Mouse (Mus musculus): ENCODE measurements around the gene Tmsb15b2.
"Not testable (repeated sequence)": the region's sequence is repeated elsewhere in the genome, so short reads cannot be mapped to it uniquely, and the experiment has no call there.

Tmsb15b2 gene

GRCm38 (mm10) chrX:136975397-136975796 lies at the start of gene Tmsb15b2:
Gene Tmsb15b2 (minus strand): TSS chrX:136975497.
- not testable (repeated sequence) for DNase-seq

GRCm38 (mm10) chrX:137019310-137019709 lies 44.0 kb upstream of the Tmsb15b2 start:
- peak; percentile 56 to 80 for DNase-seq

- DNase-seq: no peak
Observed at GRCm38 (mm10) chrX:137017668-137018067, 42.4 kb upstream of the Tmsb15b2 start.

- peak; percentile 49 to 74 for DNase-seq
Observed at GRCm38 (mm10) chrX:137015099-137015709, 39.9 kb upstream of the Tmsb15b2 start.

- no peak for DNase-seq
Observed at GRCm38 (mm10) chrX:136996256-136996655, 21.0 kb upstream of the Tmsb15b2 start.

- peak; percentile 37 to 42 for DNase-seq
Observed at GRCm38 (mm10) chrX:136993641-136994040, 18.3 kb upstream of the Tmsb15b2 start.

GRCm38 (mm10) chrX:136992978-136993547 lies 17.8 kb upstream of the Tmsb15b2 start, which contains the start of gene Zcchc18:
Gene Zcchc18 (plus strand): TSS chrX:136993155.
- peak; percentile 84 to 88 for DNase-seq

- peak; percentile 46 to 49 for DNase-seq
Observed at GRCm38 (mm10) chrX:136992191-136992965, 17.1 kb upstream of the Tmsb15b2 start.

- no peak for DNase-seq
Observed at GRCm38 (mm10) chrX:136991274-136991673, 16.0 kb upstream of the Tmsb15b2 start.

GRCm38 (mm10) chrX:136986039-136986438 lies 10.7 kb upstream of the Tmsb15b2 start:
- no peak for DNase-seq

- peak; percentile 27 to 56 for DNase-seq
Observed at GRCm38 (mm10) chrX:136978616-136979015, 3.3 kb upstream of the Tmsb15b2 start.

GRCm38 (mm10) chrX:136976424-136977084 lies 1.3 kb upstream of the Tmsb15b2 start, which contains the start of the genes Tmsb15l and Tmsb15b1:
Gene Tmsb15l (minus strand): TSS chrX:136976869.
Gene Tmsb15b1 (minus strand): TSS chrX:136976874.
- DNase-seq: peak; percentile 48 to 86

GRCm38 (mm10) chrX:136959688-136960087 lies 15.6 kb downstream of the Tmsb15b2 start:
- peak; percentile 32 to 59 for DNase-seq

- not testable (repeated sequence) for DNase-seq
Observed at GRCm38 (mm10) chrX:136958300-136958699, 17.0 kb downstream of the Tmsb15b2 start.

GRCm38 (mm10) chrX:136957583-136958279 lies 17.6 kb downstream of the Tmsb15b2 start:
- DNase-seq: peak; percentile 85 to 87

GRCm38 (mm10) chrX:136937985-136938384 lies 37.3 kb downstream of the Tmsb15b2 start:
- no peak for DNase-seq

GRCm38 (mm10) chrX:136927031-136927430 lies 48.3 kb downstream of the Tmsb15b2 start, which contains the start of gene H2bfm:
Gene H2bfm (plus strand): TSS chrX:136927325.
- no peak for DNase-seq

- no peak for DNase-seq
Observed at GRCm38 (mm10) chrX:136925863-136926262, 49.4 kb downstream of the Tmsb15b2 start.

Measured in cerebellum, postnatal 25 days (tissue).